Mouse (Mus musculus): ENCODE data around the gene Rab36.
A peak's percentile ranks its signal among the peaks of the same experiment; 100 is the strongest.
"Not testable (repeated sequence)": the region's sequence is repeated elsewhere in the genome, so short reads cannot be mapped to it uniquely, and the experiment has no call there.

Gene Rab36

DNA sequence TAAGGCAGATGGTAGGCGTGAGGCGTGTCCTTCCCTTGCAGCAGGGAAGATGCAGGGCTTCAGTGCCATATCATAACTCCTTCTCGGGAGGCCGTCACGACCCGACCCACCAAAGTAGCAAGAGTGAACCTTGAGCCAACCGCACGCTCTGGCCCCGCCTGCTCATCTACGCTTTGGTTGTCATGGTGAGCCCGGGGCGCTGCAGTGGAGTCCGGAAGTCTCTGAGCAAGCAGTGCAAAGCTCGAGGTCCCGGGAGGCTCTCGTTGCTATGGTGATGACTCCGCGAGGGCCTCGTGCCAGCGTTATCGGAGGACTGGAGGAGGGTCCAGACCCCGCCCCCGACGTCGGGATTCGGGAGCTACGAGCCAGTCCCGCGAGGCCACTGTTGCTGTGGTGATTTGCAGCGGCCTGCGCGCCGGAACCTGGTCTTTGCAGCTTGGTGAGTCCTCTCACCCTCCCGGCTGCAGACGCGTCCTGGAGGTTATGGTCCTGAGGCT lies at the start of gene Rab36:
Gene Rab36 (plus strand): TSS at position 176 of the 497 bp plus-strand sequence.
- peak; percentile 99 for DNase-seq (ENCODE audit: low read depth, low spot score)

DNA sequence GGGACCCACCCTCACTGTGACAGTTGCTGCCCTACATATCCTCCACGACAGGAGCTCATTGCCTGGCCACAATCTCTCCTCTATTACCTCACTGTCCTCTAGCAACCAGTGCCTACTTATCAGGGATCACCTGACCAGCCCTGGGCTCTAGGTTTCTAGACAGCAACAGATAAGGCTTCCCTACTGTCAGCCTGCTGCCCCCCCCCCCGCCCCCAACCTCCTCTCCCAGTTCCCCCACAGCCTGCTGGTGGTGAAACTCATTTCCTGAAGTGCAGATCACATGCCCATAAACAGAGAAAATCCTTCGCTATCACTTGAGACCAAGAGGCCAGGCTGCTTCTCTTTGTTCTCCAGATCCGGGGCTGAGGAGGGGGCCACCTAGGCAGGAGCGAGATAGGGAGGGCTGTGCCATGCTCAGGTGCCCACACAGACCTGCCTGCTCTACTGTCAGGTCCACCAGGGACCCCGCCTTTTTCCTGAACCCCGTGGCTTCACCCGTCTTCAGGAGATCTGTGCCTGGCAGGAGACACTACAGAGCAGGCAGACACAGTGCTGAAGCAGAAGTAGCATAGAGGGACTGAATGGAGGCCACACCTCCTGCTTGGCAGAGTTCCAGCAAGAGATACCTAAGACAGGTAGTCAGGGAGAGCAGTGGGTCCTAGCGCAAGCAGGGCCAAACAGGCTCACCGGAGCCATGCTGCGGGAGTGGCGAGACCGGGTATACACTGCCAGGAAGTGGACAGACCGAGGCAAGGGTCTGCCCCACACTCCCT lies 49.0 kb upstream of the Rab36 start:
- no peak for DNase-seq (ENCODE audit: low read depth, low spot score)

DNA sequence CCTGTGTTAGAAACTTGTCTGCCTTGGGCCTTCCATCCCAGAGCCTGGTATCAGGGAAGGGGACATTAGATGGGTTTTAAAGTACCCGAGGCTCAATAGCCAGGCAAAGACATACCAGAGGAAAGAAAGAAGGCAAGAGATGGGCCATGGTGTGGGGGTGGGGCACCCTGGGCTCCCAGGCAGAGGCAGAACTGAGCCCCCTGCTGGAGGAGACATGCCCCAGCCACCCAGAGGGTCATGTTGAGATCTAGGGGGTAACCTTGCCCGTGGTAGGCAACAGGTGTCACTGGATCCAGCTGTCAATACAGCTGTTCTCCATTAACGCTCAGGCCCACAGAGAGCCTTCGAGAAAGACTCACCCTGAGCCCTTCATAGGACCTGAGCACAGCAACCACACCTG lies 47.0 kb upstream of the Rab36 start:
- DNase-seq (ENCODE audit: low read depth, low spot score): no peak

DNA sequence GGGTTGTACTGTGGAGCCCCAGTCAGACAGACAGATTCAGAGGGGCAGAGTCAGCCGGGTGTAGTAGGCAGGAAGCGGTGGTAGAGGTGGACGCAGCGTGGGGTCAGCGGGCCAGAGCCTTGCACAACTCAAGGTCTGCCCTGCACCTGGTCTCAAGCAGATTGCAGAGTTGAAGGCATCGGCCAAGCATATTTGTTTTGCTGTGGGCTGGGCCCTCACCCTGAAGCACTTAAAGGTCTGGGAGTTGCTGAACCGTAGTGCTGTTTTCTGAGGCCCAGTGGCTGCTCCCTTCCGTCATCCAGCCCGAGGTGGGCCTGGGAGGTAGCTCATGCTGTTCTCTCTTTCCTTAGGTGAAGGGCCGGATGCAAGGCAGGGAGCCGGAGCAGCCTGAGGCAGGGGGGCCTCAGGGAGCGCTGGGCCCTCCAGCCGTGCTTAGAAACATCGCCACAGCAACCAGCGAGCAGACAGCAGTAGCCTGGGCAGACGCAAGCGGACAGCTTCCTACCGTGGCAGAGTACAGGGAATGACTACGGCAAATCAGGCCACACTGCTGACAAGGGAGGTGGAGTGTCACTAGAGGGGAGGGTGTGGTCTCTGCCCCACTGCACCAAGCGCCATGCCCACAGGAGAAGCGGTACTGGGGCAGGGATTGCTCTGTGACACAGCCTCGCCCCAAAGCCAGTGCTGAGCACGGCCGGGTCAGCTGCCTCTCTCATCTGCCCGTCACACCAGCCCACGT lies 46.1 kb upstream of the Rab36 start:
- DNase-seq (ENCODE audit: low read depth, low spot score): no peak

DNA sequence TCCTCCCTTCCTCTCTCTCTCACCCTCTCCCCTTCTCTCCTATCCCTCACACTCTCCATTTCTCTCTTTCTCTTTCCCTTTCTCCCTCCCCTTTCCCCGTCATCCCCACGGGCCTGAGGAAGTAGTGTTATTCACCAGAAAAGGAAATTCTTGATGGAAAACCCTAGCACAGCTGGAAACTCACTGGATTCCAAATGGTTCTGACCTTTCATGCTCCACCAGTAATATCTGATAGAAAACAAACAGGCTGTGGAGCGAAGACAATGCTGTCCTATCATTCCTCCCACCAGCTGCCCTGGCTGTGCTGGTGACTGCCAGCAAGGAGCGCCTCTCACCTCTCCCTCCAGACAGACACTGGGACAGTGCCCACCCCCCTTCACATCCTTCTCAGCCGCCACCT lies 42.0 kb upstream of the Rab36 start:
- no peak for DNase-seq (ENCODE audit: low read depth, low spot score)

DNA sequence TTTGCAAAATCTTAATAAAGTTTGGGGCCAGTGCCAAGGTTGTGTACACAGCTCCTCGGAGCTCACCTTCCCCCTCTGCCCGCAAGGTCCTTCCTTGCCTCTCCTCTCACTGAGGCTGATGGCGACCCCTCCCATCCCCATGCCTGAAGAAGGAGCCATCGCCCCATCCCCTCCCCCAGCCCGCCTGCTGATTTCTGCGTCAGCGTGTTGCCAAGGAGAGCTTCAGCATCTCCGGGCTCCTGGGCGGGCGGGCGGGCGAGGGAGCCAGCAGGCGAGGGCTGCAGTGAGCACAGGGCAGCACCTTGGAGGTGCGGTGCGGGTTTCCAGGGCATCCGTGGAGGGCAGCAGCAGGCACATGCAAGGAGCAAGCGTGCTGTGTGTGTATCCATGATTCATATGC lies 41.5 kb upstream of the Rab36 start:
- DNase-seq (ENCODE audit: low read depth, low spot score): peak; percentile 65

DNA sequence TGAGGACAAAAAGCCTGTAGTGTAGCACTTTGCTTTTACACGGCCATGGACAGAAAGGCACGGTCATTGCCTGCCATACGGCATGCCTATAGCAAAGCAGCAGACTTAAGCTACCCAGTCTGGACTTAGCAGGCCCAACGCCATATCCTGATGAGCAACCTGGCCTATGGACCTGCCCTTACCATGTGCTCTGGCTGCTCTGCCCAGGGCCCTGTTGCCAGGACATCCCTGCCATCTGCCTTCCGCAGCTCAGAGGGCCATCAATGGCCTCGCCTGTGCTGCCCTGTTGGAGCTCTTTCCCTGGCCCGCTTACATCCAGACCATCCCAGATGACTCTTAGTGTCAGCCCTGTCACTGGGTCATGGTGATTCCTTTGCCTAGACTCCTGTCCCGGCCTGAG lies 35.5 kb upstream of the Rab36 start:
- DNase-seq (ENCODE audit: low read depth, low spot score): no peak

DNA sequence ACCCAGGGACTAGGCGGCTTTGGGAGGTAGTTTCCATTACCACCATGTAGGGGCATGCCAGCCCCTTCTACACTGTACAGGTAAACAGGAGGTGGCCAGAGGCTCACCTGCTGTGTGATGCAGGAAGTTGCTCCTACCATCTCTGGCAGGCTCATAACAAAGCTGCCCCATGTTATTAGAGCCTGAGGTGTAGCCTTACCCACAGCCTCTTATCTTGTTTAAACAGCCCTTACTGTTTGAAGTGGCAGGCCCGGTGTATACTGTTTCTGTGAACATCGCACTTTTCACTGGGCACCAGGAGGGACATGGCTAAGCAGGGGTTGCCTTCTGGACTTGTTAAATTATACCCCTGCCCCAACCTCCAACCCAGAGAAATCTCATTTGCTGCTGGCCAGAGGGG lies 32.8 kb upstream of the Rab36 start:
- DNase-seq (ENCODE audit: low read depth, low spot score): no peak

DNA sequence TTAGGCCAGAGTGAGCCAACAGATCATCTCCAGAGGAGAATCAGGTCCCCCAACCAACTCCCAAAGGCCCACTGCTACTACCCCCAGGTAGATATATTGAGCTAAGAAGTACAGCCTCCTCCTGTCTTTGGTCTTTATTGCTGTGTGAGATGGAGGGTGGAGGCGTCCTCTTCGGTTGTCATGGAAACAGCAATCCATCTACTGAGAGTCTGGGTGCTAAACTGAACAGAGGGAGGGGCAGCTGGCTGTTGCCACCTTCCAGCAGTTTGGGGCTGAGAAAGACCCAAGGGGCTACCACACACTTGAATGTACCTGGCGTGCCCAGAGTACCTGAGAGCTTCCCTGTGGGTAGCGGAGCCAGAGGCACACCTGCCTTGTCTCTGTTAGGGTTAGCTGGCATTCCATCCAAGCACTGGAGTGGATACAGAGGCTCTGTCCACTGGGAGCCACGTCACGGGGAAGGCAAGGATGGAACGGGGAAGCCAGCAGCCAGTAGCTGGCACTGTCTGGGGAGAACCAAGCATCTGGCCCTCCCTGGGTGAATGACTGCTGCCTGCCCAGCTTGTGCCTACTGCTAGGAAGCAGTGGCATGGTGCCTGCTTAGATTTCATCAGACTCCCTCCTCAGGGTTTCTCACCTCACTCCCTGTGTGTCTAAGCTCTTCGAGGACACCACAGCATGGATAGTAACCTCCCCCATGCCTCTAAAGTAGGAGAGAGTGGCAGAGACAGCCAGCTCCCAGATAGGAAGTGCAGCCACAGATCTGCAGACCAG lies 29.8 kb upstream of the Rab36 start:
- DNase-seq (ENCODE audit: low read depth, low spot score): peak; percentile 33

DNA sequence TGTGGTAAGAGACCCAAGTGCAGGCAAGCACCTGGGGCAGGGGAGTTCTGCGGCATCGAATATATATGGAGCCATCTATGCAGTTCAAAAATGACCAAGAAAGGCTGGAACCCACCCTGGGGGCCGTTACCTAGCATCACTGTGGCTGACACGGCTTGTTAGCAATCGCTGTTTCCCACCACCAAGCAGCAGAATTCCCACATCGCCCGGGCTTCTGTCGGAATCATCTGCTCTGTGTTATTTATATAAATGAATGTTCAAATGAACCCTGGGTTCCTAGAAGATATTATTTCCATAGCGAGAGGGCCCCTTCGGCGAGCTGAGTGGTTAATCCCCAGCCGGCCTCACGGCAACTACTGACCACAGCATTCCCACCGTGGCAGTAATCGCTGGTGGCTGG lies 26.2 kb upstream of the Rab36 start:
- DNase-seq (ENCODE audit: low read depth, low spot score): no peak

DNA sequence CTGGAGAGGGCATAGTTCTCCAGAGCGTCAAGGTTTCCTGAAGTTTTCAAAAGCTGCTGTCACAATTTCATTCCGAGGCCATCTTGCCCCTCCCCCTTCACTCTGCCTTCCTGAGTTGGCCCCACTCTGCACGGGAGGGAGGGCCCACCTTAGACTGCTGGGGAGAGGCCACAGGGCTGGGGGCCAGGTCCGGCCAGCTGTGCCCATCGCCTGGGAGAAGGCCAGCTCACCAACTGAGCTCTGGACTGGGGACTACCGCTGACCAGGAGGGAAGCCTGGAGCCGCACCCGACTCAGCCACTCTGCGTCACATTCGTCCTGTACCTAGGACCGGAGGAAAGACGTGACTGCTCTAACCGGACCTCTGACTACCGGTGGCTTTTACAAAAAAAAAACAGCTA lies 21.4 kb upstream of the Rab36 start:
- no peak for DNase-seq (ENCODE audit: low read depth, low spot score)

DNA sequence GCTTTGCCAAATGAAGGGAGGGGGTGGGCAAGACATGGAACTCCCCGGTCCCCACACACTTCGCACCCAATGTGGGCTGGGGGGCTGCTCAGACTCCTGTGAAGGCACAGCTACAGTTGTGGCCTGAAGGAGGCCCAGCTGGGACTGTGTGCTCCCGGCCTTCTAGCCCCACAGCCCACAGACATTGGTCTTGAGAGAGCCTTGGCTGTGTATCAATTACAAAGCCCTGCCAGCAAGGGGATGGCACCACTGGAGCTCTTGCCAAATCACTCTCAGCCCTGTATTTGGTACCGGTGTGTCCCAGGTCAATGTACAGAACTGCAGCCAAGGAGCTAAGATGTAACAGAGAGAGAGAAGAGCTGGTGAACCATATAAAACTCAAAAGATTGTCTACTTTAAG lies 20.4 kb upstream of the Rab36 start:
- DNase-seq (ENCODE audit: low read depth, low spot score): no peak

DNA sequence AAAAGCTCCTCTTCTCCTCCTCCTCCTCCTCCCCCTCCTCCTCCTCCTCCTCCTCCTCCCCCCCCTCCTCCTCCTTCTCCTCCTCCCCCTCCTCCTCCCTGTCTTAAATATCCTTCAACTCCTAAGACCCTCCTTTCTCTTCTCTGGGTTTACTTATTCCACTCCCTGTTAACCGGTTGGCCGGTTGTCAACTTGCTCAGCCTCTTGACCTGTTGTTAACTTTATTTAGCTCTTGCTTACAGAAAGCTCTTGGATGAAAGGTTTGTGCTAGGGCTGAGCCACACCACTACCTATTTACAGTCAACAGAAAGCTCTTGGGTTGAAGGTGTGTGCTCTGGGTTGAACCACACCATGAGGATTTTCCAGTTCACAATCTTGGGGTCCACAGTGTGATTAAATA lies 16.6 kb upstream of the Rab36 start:
- no peak for DNase-seq (ENCODE audit: low read depth, low spot score)

DNA sequence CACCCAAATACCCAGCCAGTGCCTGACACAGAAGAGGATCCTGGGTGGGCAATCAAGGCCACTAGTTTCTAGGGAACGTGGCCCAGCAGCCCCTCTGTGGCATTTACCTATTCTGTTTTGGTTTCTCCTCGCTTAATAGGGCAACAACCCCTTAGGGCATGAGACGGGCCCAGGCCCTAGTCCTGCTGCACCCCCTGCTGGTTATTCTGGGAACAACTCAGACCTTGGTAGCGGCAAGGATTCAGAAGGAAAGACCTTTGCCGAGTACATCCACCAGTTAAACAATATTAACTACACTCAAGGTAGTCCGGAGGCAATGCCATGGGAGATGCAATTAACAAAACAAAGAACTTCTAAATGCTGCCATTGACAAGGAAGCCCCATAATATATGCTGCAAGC lies 15.7 kb upstream of the Rab36 start:
- DNase-seq (ENCODE audit: low read depth, low spot score): peak; percentile 77

DNA sequence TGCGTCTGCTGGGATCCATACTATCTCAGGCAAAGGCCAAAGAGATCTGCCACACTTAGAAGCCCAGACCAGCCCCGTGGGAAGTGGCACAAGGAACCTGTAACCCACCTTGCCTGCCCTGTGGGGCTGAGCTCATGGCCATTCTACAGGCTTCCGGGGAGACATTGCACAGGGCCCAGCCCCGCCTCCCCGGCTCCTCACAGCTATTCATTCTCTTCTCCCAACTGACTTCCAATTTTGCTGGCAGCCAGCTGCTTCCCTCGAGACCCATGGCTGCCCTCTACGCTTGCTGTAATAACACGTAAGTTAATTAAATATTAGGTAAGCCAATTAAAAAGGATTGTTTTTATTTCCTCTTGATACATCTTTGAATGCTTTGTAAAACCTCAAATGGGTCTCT lies 10.4 kb upstream of the Rab36 start:
- DNase-seq (ENCODE audit: low read depth, low spot score): no peak

DNA sequence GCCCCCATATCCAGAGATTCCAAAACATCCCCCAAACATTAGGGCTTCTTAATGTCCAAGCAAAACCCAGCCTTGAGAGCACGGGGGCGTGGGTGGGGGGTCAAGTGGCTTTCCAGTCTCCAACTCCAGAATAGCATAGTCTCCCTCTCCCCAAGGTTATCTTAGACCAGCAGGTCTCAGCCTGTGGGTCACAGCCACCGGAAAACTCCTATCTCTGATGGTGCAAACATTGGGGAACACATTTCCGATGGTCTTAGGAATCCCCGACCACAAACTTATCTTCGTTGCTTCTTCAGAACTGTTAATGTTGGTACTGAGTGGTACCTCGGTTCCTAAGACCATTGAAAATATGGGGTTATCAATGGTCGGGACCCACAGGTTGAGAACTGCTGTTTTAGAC lies 8.1 kb upstream of the Rab36 start:
- no peak for DNase-seq (ENCODE audit: low read depth, low spot score)

DNA sequence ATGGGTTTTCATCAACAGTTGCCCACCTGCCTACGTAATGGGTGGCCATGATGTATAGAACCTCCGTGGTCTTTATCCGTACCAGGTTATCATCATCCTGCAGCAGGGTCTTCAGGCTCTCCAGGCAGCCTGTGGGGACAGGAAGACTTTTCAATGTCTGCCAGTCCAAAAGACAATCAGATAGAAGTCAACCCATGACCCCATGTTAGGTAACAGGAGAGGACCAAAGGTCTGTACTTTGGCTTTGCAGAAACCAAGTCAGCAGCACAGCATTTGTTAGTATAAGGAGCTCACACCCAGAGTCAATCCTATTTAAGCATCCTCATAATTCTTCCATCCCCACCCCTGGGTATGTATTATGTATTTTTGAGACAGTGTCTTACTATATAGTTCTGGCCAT lies 7.2 kb upstream of the Rab36 start:
- no peak for DNase-seq (ENCODE audit: low read depth, low spot score)

DNA sequence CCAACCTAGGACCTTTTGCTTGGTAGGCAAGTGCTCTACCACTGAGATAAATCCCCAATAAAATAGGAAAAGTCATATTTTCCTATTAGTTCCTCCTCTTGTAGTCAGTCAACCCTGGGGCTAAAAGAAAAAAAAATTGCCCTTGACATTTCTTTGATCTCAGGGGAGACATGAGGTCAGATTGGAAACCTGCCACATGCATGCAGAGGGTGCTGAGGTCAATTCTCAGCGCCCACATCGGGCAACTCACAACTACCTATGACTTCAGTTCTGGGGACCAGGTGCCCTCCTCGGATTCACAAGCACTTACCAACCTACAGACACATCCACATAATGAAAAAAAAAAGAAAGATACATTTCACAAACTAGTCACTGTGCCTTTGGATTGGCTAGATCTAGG lies 6.6 kb upstream of the Rab36 start:
- DNase-seq (ENCODE audit: low read depth, low spot score): no peak

DNA sequence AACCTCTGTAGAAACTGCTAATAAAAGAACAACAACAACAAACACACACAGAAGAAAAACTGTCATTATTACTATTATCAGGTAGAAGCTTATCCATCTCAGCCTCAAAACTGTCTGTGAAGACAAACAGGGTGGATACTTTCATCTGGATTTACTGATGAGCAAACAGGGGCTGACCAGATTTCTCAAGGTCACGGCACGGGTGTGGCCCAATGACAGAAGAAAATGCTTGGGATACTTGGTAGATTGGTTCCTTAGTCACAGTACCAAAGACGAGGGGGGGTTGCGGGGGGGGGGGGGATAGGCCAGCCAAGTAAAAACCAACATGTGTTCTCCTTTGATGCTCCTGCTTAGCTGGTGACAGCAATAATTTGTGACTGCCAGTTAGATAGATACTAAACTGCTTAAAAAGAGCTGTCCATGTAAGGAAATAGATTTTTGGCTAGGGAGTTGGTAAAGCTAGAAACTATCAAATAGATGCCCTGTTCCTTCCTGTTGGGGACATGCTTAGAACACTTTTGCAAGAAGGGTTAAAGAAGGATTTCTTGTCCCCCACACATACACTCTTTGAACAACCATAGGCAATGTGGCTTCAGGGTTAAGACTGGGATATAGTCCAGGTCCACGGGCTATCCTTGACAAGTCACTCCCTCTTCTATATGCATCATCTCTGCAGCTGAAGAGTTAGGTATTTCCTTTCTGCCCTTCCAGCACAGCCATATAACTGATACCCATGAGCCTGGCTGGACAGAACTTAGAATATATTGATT lies 5.3 kb upstream of the Rab36 start:
- no peak for DNase-seq (ENCODE audit: low read depth, low spot score)

DNA sequence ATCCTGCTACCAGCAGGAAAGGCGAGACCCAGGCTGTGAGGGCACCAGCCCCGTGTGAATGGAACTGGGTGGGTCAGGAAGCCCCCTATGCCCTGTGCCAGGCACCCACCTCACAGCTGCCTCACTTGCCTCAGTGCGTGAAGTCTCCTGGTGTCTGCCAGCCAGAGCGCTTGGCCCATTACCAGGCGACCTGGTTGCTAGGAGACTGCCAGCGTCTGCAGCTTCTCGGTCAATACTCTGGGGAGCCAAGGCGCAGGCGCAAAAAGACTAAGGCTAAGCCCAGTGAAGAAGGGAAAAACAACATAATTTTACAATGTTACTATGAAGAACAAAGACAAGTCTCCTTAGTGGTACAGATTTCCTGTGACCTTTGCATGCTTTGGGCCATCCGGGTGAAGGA lies 4.5 kb upstream of the Rab36 start, which contains the start of gene Rsph14:
Gene Rsph14 (minus strand): TSS at position 192 of the 400 bp plus-strand sequence.
- DNase-seq (ENCODE audit: low read depth, low spot score): peak; percentile 76

DNA sequence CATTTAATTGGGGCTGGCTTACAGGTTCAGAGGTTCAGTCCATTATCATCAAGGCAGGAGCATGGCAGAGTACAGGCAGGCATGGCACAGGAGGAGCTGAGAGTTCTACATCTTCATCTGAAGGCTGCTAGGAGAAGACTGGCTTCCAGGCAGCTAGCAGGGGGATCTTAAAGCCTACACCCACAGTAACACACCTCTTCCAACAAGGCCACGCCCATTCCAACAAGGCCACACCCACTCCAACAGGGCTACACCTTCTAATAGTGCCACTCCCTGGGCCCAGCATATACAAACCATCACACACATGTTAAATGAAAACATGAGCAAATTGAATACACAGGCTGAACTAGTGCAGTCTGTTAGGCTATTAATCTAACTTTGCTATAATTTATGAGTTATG lies 5.2 kb downstream of the Rab36 start:
- DNase-seq (ENCODE audit: low read depth, low spot score): not testable (repeated sequence)

DNA sequence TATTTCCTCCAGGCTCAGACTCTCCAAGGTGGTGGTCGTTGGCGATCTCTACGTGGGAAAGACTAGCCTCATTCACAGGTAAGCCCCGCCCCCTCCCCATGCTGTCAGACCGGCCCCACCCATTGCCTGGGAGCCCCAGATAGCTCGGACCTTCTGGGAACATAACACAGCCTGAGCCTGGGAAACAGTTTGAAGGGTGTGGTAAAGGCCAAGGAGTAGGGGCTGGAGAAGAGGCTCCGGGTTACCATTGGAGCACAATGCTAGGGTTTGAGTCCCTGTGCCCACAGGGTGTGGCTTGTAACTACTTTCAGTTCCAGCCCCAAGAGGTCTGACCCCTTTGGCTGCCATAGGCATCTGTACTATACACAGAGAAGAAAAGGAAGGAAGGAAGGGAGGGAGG lies 7.6 kb downstream of the Rab36 start:
- DNase-seq (ENCODE audit: low read depth, low spot score): no peak
